In genomic region chr10:44457791-44458533, GRCm38 (mm10) we compare ENCODE assay signal across 8 mouse cellular contexts.
A peak's percentile ranks its signal among the peaks of the same experiment; 100 is the strongest.
DNase-seq lines count a peak whose midpoint lies in the region; ATAC-seq and TF ChIP-seq lines count a peak whose summit lies in the region.

No protein-coding gene starts in this region.

- H3K9me3 ChIP-seq in lung, postnatal 0 days (ENCODE audit: low read length), result no peaks in the 10 kb centered on the region
- H3K9me3 ChIP-seq in limb, embryonic 10.5 days (replicated peaks), result no peaks in the 10 kb centered on the region

- TF ChIP-seq CTCF in lung, postnatal 0 days (IDR thresholded peaks at IDR 0.05), result no peak
- TF ChIP-seq CTCF in embryonic fibroblast, embryonic 13.5 days (IDR thresholded peaks at IDR 0.05; ENCODE audit: borderline replicate concordance, insufficient read depth, low read length), result no peak
- no peak for TF ChIP-seq CTCF in olfactory bulb, adult 2 months (IDR thresholded peaks at IDR 0.05; ENCODE audit: insufficient read depth, low read depth, low read length)

- peak; percentile 38 for DNase-seq in lung, postnatal 0 days (ENCODE audit: low spot score)
- no peak for DNase-seq in lung, postnatal 14 days
- DNase-seq in limb, embryonic 10.5 days (ENCODE audit: low spot score), result no peak
- DNase-seq in right cerebral cortex, postnatal 4 days, result no peak
- no peak for DNase-seq in layer of hippocampus, adult 11-12 months (ENCODE audit: low spot score)
- no peak for DNase-seq in yolk sac, embryonic 10.5 days (ENCODE audit: low spot score)

- 1% methylated on average over 25 of the region's 25 CpGs for WGBS in lung, postnatal 0 days
- WGBS in limb, embryonic 10.5 days, result under 1% methylated on average over 25 of the region's 25 CpGs
- 1% methylated on average over 25 of the region's 25 CpGs for WGBS in olfactory bulb, adult 2 months

- H3K4me3 ChIP-seq in lung, postnatal 0 days (ENCODE audit: low read depth, low read length), result peak overlapping the region; percentile 48
- peak overlapping the region; percentile 51 for H3K4me3 ChIP-seq in embryonic fibroblast, embryonic 13.5 days (ENCODE audit: insufficient read depth, low read length)
- H3K4me3 ChIP-seq in limb, embryonic 10.5 days, result peak overlapping the region; percentile 59
- H3K4me3 ChIP-seq in olfactory bulb, adult 2 months (ENCODE audit: insufficient read depth, low read depth, low read length), result peak overlapping the region; percentile 89

- H3K4me1 ChIP-seq in lung, postnatal 0 days (ENCODE audit: insufficient read depth, low read depth, low read length), result no peaks in the 10 kb centered on the region; the same call in 1 of the 2 replicates
- H3K4me1 ChIP-seq in embryonic fibroblast, embryonic 13.5 days (ENCODE audit: control insufficient read depth, insufficient read depth, low read length), result peaks cover 6% of the 10 kb centered on the region; the same call in 1 of the 2 replicates
- peaks cover 65% of the 10 kb centered on the region for H3K4me1 ChIP-seq in limb, embryonic 10.5 days
- peaks cover 7% of the 10 kb centered on the region for H3K4me1 ChIP-seq in olfactory bulb, adult 2 months (ENCODE audit: control insufficient read depth, insufficient read depth, low read length)

- H3K36me3 ChIP-seq in lung, postnatal 0 days (ENCODE audit: insufficient read depth, low read length), result no peaks in the 10 kb centered on the region
- no peaks in the 10 kb centered on the region for H3K36me3 ChIP-seq in limb, embryonic 10.5 days

- peak overlapping the region; percentile 85 for H3K27ac ChIP-seq in lung, postnatal 0 days (ENCODE audit: low read length)
- H3K27ac ChIP-seq in embryonic fibroblast, embryonic 13.5 days (ENCODE audit: insufficient read depth, low read length), result no peak overlapping the region
- H3K27ac ChIP-seq in limb, embryonic 10.5 days, result peak overlapping the region; percentile 46
- H3K27ac ChIP-seq in olfactory bulb, adult 2 months (ENCODE audit: insufficient read depth, low read depth, low read length), result peak overlapping the region; percentile 52; the same call in 1 of the 2 replicates

- no peak for ATAC-seq in lung, postnatal 0 days

- peak overlapping the region; percentile 36 for H3K9ac ChIP-seq in lung, postnatal 0 days (replicated peaks; ENCODE audit: low read depth)

- no peaks in the 10 kb centered on the region for H3K27me3 ChIP-seq in lung, postnatal 0 days (replicated peaks; ENCODE audit: insufficient read depth, low read length)
- H3K27me3 ChIP-seq in limb, embryonic 10.5 days (ENCODE audit: low read depth, poor library complexity, severe bottlenecking), result peaks cover 11% of the 10 kb centered on the region; the same call in 1 of the 2 replicates

- TF ChIP-seq EP300 in lung, postnatal 0 days (IDR thresholded peaks at IDR 0.05), result no peak

- H3K4me2 ChIP-seq in lung, postnatal 0 days (replicated peaks; ENCODE audit: low read depth, low read length), result peak overlapping the region; percentile 91

- no peak for TF ChIP-seq POLR2A in embryonic fibroblast, embryonic 13.5 days (IDR thresholded peaks at IDR 0.05; ENCODE audit: low read depth, low read length)
- TF ChIP-seq POLR2A in olfactory bulb, adult 2 months (IDR thresholded peaks at IDR 0.05; ENCODE audit: insufficient read depth, low read depth, low read length), result no peak
